Mouse (Mus musculus): ENCODE measurements at regions not wholly inside any gene's neighbourhood (a gene's known extent, or its start where the extent isn't known, plus 50 kb on each side); places are given as distances from the start of the nearest gene placed in this dataset.

- no peak for TF ChIP-seq CTCF (IDR thresholded peaks at IDR 0.05; ENCODE audit: low read depth)
- H3K4me3 ChIP-seq (replicated peaks; ENCODE audit: low read depth, low read length), result no peak overlapping the region
- H3K4me2 ChIP-seq (ENCODE audit: low read length), result no peak overlapping the region
- H3K27me3 ChIP-seq (ENCODE audit: insufficient read depth, low read length), result no peaks in the 10 kb centered on the region
- DNase-seq (ENCODE audit: low spot score) (no peak), ATAC-seq (replicated peaks; ENCODE audit: low FRiP score, low read depth) (no peak)
- H3K27ac ChIP-seq, result no peak overlapping the region
- no peaks in the 10 kb centered on the region for H3K9me3 ChIP-seq (replicated peaks; ENCODE audit: low read length)
- H3K36me3 ChIP-seq (ENCODE audit: insufficient read depth, low read length), result no peaks in the 10 kb centered on the region
- no peak overlapping the region for H3K9ac ChIP-seq (ENCODE audit: low read depth, low read length)
- H3K4me1 ChIP-seq (replicated peaks; ENCODE audit: insufficient read depth, low read length), result peaks cover 11% of the 10 kb centered on the region
- WGBS, result 36% methylated on average over 12 of the region's 12 CpGs
Observed at GRCm38 (mm10) chr3:144011456-144012025, 193.5 kb downstream of the Lmo4 start.

- Histone ChIP-seq H3K4me3 (replicated peaks; ENCODE audit: low read depth, low read length) (no peak overlapping the region), H3K4me1 (replicated peaks; ENCODE audit: insufficient read depth, low read length) (peaks cover 11% of the 10 kb centered on the region), H3K9ac (ENCODE audit: low read depth, low read length) (no peak overlapping the region), H3K27me3 (ENCODE audit: insufficient read depth, low read length) (no peaks in the 10 kb centered on the region), H3K4me2 (ENCODE audit: low read length) (0 out of 2 replicates have a peak overlapping the region, but pooled peaks have one; percentile 4), H3K9me3 (replicated peaks; ENCODE audit: low read length) (no peaks in the 10 kb centered on the region), H3K36me3 (ENCODE audit: insufficient read depth, low read length) (no peaks in the 10 kb centered on the region), H3K27ac (no peak overlapping the region)
- no peak for TF ChIP-seq CTCF (IDR thresholded peaks at IDR 0.05; ENCODE audit: low read depth)
- ATAC-seq (replicated peaks; ENCODE audit: low FRiP score, low read depth) (no peak), DNase-seq (ENCODE audit: low spot score) (peak; percentile 34)
- 17% methylated on average over 6 of the region's 6 CpGs for WGBS
Observed at GRCm38 (mm10) chr3:144010558-144010957, 194.5 kb downstream of the Lmo4 start.

- no peaks in the 10 kb centered on the region for H3K27me3 ChIP-seq (ENCODE audit: insufficient read depth, low read length)
- DNase-seq (ENCODE audit: low spot score) (peak; percentile 30), ATAC-seq (replicated peaks; ENCODE audit: low FRiP score, low read depth) (no peak)
- H3K4me2 ChIP-seq (ENCODE audit: low read length), result no peak overlapping the region
- no peak overlapping the region for H3K4me3 ChIP-seq (replicated peaks; ENCODE audit: low read depth, low read length)
- TF ChIP-seq CTCF (IDR thresholded peaks at IDR 0.05; ENCODE audit: low read depth), result no peak
- H3K9me3 ChIP-seq (replicated peaks; ENCODE audit: low read length), result no peaks in the 10 kb centered on the region
- no peak overlapping the region for H3K27ac ChIP-seq
- 41% methylated on average over 4 of the region's 4 CpGs for WGBS
- H3K4me1 ChIP-seq (replicated peaks; ENCODE audit: insufficient read depth, low read length), result peaks cover 11% of the 10 kb centered on the region
- no peaks in the 10 kb centered on the region for H3K36me3 ChIP-seq (ENCODE audit: insufficient read depth, low read length)
- H3K9ac ChIP-seq (ENCODE audit: low read depth, low read length), result no peak overlapping the region
Observed at GRCm38 (mm10) chr3:144007111-144007619, 197.9 kb downstream of the Lmo4 start.

- no peak overlapping the region for H3K27ac ChIP-seq
- H3K27me3 ChIP-seq (ENCODE audit: insufficient read depth, low read length), result no peaks in the 10 kb centered on the region
- no peak for ATAC-seq (replicated peaks; ENCODE audit: low FRiP score, low read depth)
- no peak for TF ChIP-seq CTCF (IDR thresholded peaks at IDR 0.05; ENCODE audit: low read depth)
- no peak for DNase-seq (ENCODE audit: low spot score)
- no peak overlapping the region for H3K4me3 ChIP-seq (replicated peaks; ENCODE audit: low read depth, low read length)
- no peak overlapping the region for H3K9ac ChIP-seq (ENCODE audit: low read depth, low read length)
- no peak overlapping the region for H3K4me2 ChIP-seq (ENCODE audit: low read length)
- H3K4me1 ChIP-seq (replicated peaks; ENCODE audit: insufficient read depth, low read length), result no peaks in the 10 kb centered on the region
- WGBS, result 89% methylated on average over 8 of the region's 8 CpGs
- no peaks in the 10 kb centered on the region for H3K36me3 ChIP-seq (ENCODE audit: insufficient read depth, low read length)
- H3K9me3 ChIP-seq (replicated peaks; ENCODE audit: low read length), result no peaks in the 10 kb centered on the region
Observed at GRCm38 (mm10) chr3:143997909-143998308, 207.1 kb downstream of the Lmo4 start.

DNA sequence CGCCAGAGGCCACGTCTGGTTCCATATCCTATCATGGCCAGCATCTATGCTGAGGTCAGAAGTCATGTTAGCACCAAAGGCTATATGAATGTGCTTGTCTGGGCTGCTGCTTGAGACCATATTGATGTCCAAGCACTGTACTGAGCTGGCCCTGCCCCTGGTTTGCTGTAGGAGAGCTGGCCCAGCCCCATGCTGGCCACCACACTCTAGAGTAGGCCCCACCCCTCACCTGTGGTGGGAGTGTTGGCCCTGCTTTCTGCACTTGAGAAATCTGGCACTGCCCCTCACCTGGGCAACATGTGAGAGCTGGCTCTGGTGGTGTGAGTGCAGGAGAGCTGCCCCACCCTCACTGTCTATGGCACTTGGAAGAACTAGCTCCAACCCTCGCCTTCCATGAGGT lies 210.0 kb downstream of the Lmo4 start:
- Histone ChIP-seq H3K27me3 (ENCODE audit: insufficient read depth, low read length) (no peaks in the 10 kb centered on the region), H3K9ac (ENCODE audit: low read depth, low read length) (no peak overlapping the region), H3K4me3 (replicated peaks; ENCODE audit: low read depth, low read length) (no peak overlapping the region), H3K4me2 (ENCODE audit: low read length) (no peak overlapping the region), H3K27ac (no peak overlapping the region), H3K4me1 (replicated peaks; ENCODE audit: insufficient read depth, low read length) (no peaks in the 10 kb centered on the region), H3K9me3 (replicated peaks; ENCODE audit: low read length) (no peaks in the 10 kb centered on the region), H3K36me3 (ENCODE audit: insufficient read depth, low read length) (no peaks in the 10 kb centered on the region)
- DNase-seq (ENCODE audit: low spot score) (no peak), ATAC-seq (replicated peaks; ENCODE audit: low FRiP score, low read depth) (no peak)
- WGBS, result 91% methylated on average over 3 of the region's 3 CpGs
- no peak for TF ChIP-seq CTCF (IDR thresholded peaks at IDR 0.05; ENCODE audit: low read depth)

- no peak overlapping the region for H3K4me3 ChIP-seq (replicated peaks; ENCODE audit: low read depth, low read length)
- H3K4me2 ChIP-seq (ENCODE audit: low read length), result no peak overlapping the region
- no peak overlapping the region for H3K27ac ChIP-seq
- DNase-seq (ENCODE audit: low spot score), result no peak
- H3K9ac ChIP-seq (ENCODE audit: low read depth, low read length), result no peak overlapping the region
- H3K36me3 ChIP-seq (ENCODE audit: insufficient read depth, low read length), result no peaks in the 10 kb centered on the region
- WGBS, result 78% methylated on average over 4 of the region's 4 CpGs
- ATAC-seq (replicated peaks; ENCODE audit: low FRiP score, low read depth), result no peak
- TF ChIP-seq CTCF (IDR thresholded peaks at IDR 0.05; ENCODE audit: low read depth), result no peak
- H3K27me3 ChIP-seq (ENCODE audit: insufficient read depth, low read length), result no peaks in the 10 kb centered on the region
- no peaks in the 10 kb centered on the region for H3K9me3 ChIP-seq (replicated peaks; ENCODE audit: low read length)
- H3K4me1 ChIP-seq (replicated peaks; ENCODE audit: insufficient read depth, low read length), result no peaks in the 10 kb centered on the region
Observed at GRCm38 (mm10) chr3:143988991-143989390, 216.0 kb downstream of the Lmo4 start.

GRCm38 (mm10) chr3:143988037-143988436 lies 217.0 kb downstream of the Lmo4 start:
- no peak overlapping the region for H3K4me2 ChIP-seq (ENCODE audit: low read length)
- no peaks in the 10 kb centered on the region for H3K27me3 ChIP-seq (ENCODE audit: insufficient read depth, low read length)
- no peak for ATAC-seq (replicated peaks; ENCODE audit: low FRiP score, low read depth)
- H3K9me3 ChIP-seq (replicated peaks; ENCODE audit: low read length), result no peaks in the 10 kb centered on the region
- DNase-seq (ENCODE audit: low spot score), result no peak
- H3K9ac ChIP-seq (ENCODE audit: low read depth, low read length), result no peak overlapping the region
- H3K27ac ChIP-seq, result no peak overlapping the region
- WGBS, result 94% methylated on average over 5 of the region's 5 CpGs
- no peak overlapping the region for H3K4me3 ChIP-seq (replicated peaks; ENCODE audit: low read depth, low read length)
- TF ChIP-seq CTCF (IDR thresholded peaks at IDR 0.05; ENCODE audit: low read depth), result peak; percentile 32; the same call in 1 of the 2 replicates
- H3K4me1 ChIP-seq (replicated peaks; ENCODE audit: insufficient read depth, low read length), result no peaks in the 10 kb centered on the region
- H3K36me3 ChIP-seq (ENCODE audit: insufficient read depth, low read length), result no peaks in the 10 kb centered on the region
